Mouse (Mus musculus) limb, embryonic 14.5 days (tissue): ENCODE measurements around the gene Alox12. TPM values are rescaled to one million over a fixed set of nuclear protein-coding genes. Genes with fewer than 3 reads are reported as not detected.

Experiments
- ATAC-seq: fragments of 200-750 bp; cut with Nextera tagmentation; 2 replicates; pipeline ENCODE4 v1.8.0; 2017; ENCODE audit warnings: low read depth, moderate number of reproducible peaks, moderate TSS enrichment; ENCODE audit not compliant: low FRiP score
- DNase-seq: peaks from one replicate; pipeline ENCODE4 v3.0.0-alpha.2; 2015; ENCODE audit warnings: low spot score
- H3K27ac ChIP-seq: fragments of 300-500 bp; sonication (generic); replicated peaks from 2 replicates; pipeline ENCODE4 v1.5.1; 2014; ENCODE audit warnings: low read depth, mild to moderate bottlenecking, low read length, moderate library complexity, mixed read lengths
- H3K27me3 ChIP-seq: fragments of 300-500 bp; sonication (generic); 2 replicates; pipeline ENCODE4 v1.6.1; 2014; ENCODE audit warnings: low read length, mixed read lengths; ENCODE audit not compliant: control insufficient read depth, insufficient read depth
- H3K36me3 ChIP-seq: fragments of 300-500 bp; sonication (generic); 2 replicates; pipeline ENCODE4 v1.6.1; 2014; ENCODE audit warnings: mild to moderate bottlenecking, low read length, moderate library complexity, mixed read lengths; ENCODE audit not compliant: control insufficient read depth, insufficient read depth
- H3K4me1 ChIP-seq: fragments of 300-500 bp; sonication (generic); 2 replicates; pipeline ENCODE4 v1.6.1; 2014; ENCODE audit warnings: antibody characterized with exemption, low read length, mixed read lengths; ENCODE audit not compliant: control insufficient read depth, insufficient read depth
- H3K4me2 ChIP-seq: fragments of 300-500 bp; sonication (generic); replicated peaks from 2 replicates; pipeline ENCODE4 v1.6.1; 2014; ENCODE audit warnings: low read depth, mild to moderate bottlenecking, low read length, moderate library complexity; ENCODE audit not compliant: severe bottlenecking
- H3K4me3 ChIP-seq: fragments of 300-500 bp; sonication (generic); replicated peaks from 2 replicates; pipeline ENCODE4 v1.5.1; 2014; ENCODE audit warnings: low read length
- H3K9ac ChIP-seq: fragments of 300-500 bp; sonication (generic); 2 replicates; pipeline ENCODE4 v1.6.1; 2014; ENCODE audit warnings: mild to moderate bottlenecking, low read depth, low read length, moderate library complexity; ENCODE audit not compliant: severe bottlenecking
- H3K9me3 ChIP-seq: fragments of 300-500 bp; sonication (generic); 2 replicates; pipeline ENCODE4 v1.6.1; 2016; ENCODE audit warnings: low read length; ENCODE audit not compliant: control insufficient read depth
- POLR2A ChIP-seq: fragments of 200-500 bp; IDR thresholded peaks from 2 replicates; pipeline ENCODE4 v1.8.0; 2012; ENCODE audit warnings: inconsistent platforms, mild to moderate bottlenecking, moderate library complexity, borderline replicate concordance; ENCODE audit not compliant: insufficient read depth, insufficient read length; ENCODE audit errors: extremely low read depth
- WGBS: fragments of 180-500 bp; shearing (Covaris S2); extraction: QIAGEN DNeasy Blood & Tissue Kit; methylation state at CpG from one replicate; pipeline ENCODE4 v1.1.7; 2014; 5-methylcytosine and 5-hydroxymethylcytosine counted together
- polyA plus RNA-seq, 2 experiments: library from polyadenylated mRNA; depleted of rRNA in 1 of 2; stranded (reverse) in 1 of 2; unstranded in 1 of 2; fragments of >200 nt; fragmentation: Nextera tagmentation in 1 of 2; extraction: Ambion mirVana in 1 of 2; gene quantifications; 2 replicates each; pipeline versions ENCODE4 v1.2.1 to v1.2.3; 2012 to 2014

The Alox12 gene
- polyA plus RNA-seq, 2 experiments: 7.4 to 11.1 TPM

GRCm38 (mm10) chr11:70289236-70289635, 34.1 kb upstream of the Alox12 start:
- ATAC-seq: no peak
- H3K9ac ChIP-seq: no peak overlapping the region
- DNase-seq: no peak
- H3K27me3 ChIP-seq: no peaks in the 10 kb centered on the region
- H3K4me1 ChIP-seq: no peaks in the 10 kb centered on the region
- no peak overlapping the region for H3K4me2 ChIP-seq
- no peaks in the 10 kb centered on the region for H3K9me3 ChIP-seq
- H3K27ac ChIP-seq: no peak overlapping the region
- TF ChIP-seq POLR2A: no peak
- no peak overlapping the region for H3K4me3 ChIP-seq
- H3K36me3 ChIP-seq: no peaks in the 10 kb centered on the region
- 43% methylated on average over 6 of the region's 6 CpGs for WGBS

GRCm38 (mm10) chr11:70288102-70288501, 32.9 kb upstream of the Alox12 start:
- H3K9me3 ChIP-seq: no peaks in the 10 kb centered on the region
- H3K36me3 ChIP-seq: no peaks in the 10 kb centered on the region
- H3K9ac ChIP-seq: no peak overlapping the region
- no peaks in the 10 kb centered on the region for H3K4me1 ChIP-seq
- H3K27me3 ChIP-seq: no peaks in the 10 kb centered on the region
- no peak overlapping the region for H3K27ac ChIP-seq
- no peak for TF ChIP-seq POLR2A
- no peak overlapping the region for H3K4me3 ChIP-seq
- no peak for DNase-seq
- WGBS: 57% methylated on average over 10 of the region's 10 CpGs
- no peak for ATAC-seq
- H3K4me2 ChIP-seq: no peak overlapping the region

GRCm38 (mm10) chr11:70285686-70286085, 30.5 kb upstream of the Alox12 start:
- no peaks in the 10 kb centered on the region for H3K36me3 ChIP-seq
- H3K9me3 ChIP-seq: no peaks in the 10 kb centered on the region
- H3K4me2 ChIP-seq: no peak overlapping the region
- no peak for ATAC-seq
- no peak for DNase-seq
- WGBS: 62% methylated on average over 5 of the region's 5 CpGs
- H3K4me1 ChIP-seq: no peaks in the 10 kb centered on the region
- no peak overlapping the region for H3K27ac ChIP-seq
- no peaks in the 10 kb centered on the region for H3K27me3 ChIP-seq
- no peak overlapping the region for H3K9ac ChIP-seq
- H3K4me3 ChIP-seq: no peak overlapping the region
- no peak for TF ChIP-seq POLR2A

- ATAC-seq: no peak
- DNase-seq: peak; percentile 44
- no peaks in the 10 kb centered on the region for H3K4me1 ChIP-seq
Measured at GRCm38 (mm10) chr11:70284757-70285156, 29.6 kb upstream of the Alox12 start.

GRCm38 (mm10) chr11:70283666-70284065, 28.5 kb upstream of the Alox12 start:
- Histone ChIP-seq H3K9me3 (no peaks in the 10 kb centered on the region), H3K4me1 (no peaks in the 10 kb centered on the region), H3K27ac (no peak overlapping the region), H3K27me3 (no peaks in the 10 kb centered on the region), H3K4me3 (no peak overlapping the region), H3K36me3 (no peaks in the 10 kb centered on the region), H3K4me2 (no peak overlapping the region), H3K9ac (no peak overlapping the region)
- no peak for TF ChIP-seq POLR2A
- 73% methylated on average over 4 of the region's 4 CpGs for WGBS
- ATAC-seq (no peak), DNase-seq (no peak)

More at GRCm38 (mm10) chr11:70284757-70285156, 29.6 kb upstream of the Alox12 start:
- no peak overlapping the region for H3K9ac ChIP-seq
- no peaks in the 10 kb centered on the region for H3K36me3 ChIP-seq
- 66% methylated on average over 3 of the region's 3 CpGs for WGBS
- no peak for TF ChIP-seq POLR2A
- no peaks in the 10 kb centered on the region for H3K27me3 ChIP-seq
- no peak overlapping the region for H3K4me2 ChIP-seq
- H3K27ac ChIP-seq: no peak overlapping the region
- H3K9me3 ChIP-seq: no peaks in the 10 kb centered on the region
- H3K4me3 ChIP-seq: no peak overlapping the region

- DNase-seq (peak; percentile 67), ATAC-seq (no peak)
- Histone ChIP-seq H3K4me2 (no peak overlapping the region), H3K36me3 (no peaks in the 10 kb centered on the region), H3K27ac (no peak overlapping the region), H3K9me3 (no peaks in the 10 kb centered on the region), H3K4me1 (no peaks in the 10 kb centered on the region), H3K9ac (no peak overlapping the region), H3K27me3 (no peaks in the 10 kb centered on the region), H3K4me3 (no peak overlapping the region)
- WGBS: 61% methylated on average over 3 of the region's 3 CpGs
- TF ChIP-seq POLR2A: no peak
Measured at GRCm38 (mm10) chr11:70280441-70280840, 25.3 kb upstream of the Alox12 start.
